Comparison of ENCODE assay signal across 15 mouse cellular contexts in the genomic region with DNA sequence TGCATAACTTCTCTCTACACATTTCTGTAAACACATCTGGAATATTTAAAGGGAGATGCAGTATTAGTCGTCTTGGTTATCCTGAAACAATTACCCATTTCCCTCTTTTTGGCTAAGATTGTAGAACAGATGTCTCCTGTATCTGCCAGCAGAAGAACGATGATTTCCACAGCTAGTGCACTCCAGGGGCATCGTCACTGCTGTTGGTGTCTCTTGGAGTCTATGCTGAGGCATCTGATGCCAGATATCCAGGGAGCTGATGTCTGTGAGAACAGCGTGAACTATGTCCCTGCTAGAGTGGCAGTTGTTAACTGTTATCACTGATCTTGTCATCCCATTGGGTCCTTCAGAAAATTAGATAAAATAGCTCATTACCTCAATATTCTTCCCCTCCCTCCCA.
DNase-seq lines count a peak whose midpoint lies in the region; ATAC-seq and TF ChIP-seq lines count a peak whose summit lies in the region.
"Had no signal": no experiment of that assay in that cellular context is flagged by ENCODE, and none has a peak within 500 bp of the region (broad histone marks: within the 10 kb centered on the region; RNA-seq: fewer than 3 reads in every experiment).

No protein-coding gene starts in this region.

- no peak overlapping the region for H3K9ac ChIP-seq in hindbrain, embryonic 15.5 days
- no peak overlapping the region for H3K9ac ChIP-seq in forebrain, postnatal 0 days
- H3K9ac ChIP-seq: liver, embryonic 15.5 days; midbrain, embryonic 15.5 days; neural tube, embryonic 13.5 days had no signal

- no peak for TF ChIP-seq CTCF in brain, embryonic 14.5 days (IDR thresholded peaks at IDR 0.05; ENCODE audit: borderline replicate concordance, extremely low read depth, insufficient read depth, insufficient read length)
- TF ChIP-seq CTCF in forebrain, postnatal 0 days (IDR thresholded peaks at IDR 0.05; ENCODE audit: low read depth): no peak

- 0 out of 2 replicates have a peak, but pooled peaks have one; percentile 45 for ATAC-seq in hindbrain, embryonic 15.5 days (ENCODE audit: low FRiP score, low read depth)
- ATAC-seq in forebrain, postnatal 0 days: peak; percentile 81
- ATAC-seq in activated CD4-positive, CD25-positive, alpha-beta regulatory T cell, adult 4 months: no peak
- ATAC-seq in erythroid progenitor cell, adult 5-6 weeks (replicated peaks; ENCODE audit: low FRiP score, poor library complexity, severe bottlenecking): no peak
- ATAC-seq: midbrain, embryonic 15.5 days had no signal

- H3K27ac ChIP-seq in hindbrain, embryonic 15.5 days (replicated peaks): no peak overlapping the region
- no peak overlapping the region for H3K27ac ChIP-seq in hindbrain, embryonic 10.5 days
- no peak overlapping the region for H3K27ac ChIP-seq in forebrain, postnatal 0 days (ENCODE audit: low read depth, low read length)
- H3K27ac ChIP-seq: limb, embryonic 10.5 days; liver, embryonic 15.5 days; macrophage; midbrain, embryonic 15.5 days; neural tube, embryonic 13.5 days had no signal

- DNase-seq in hindbrain, embryonic 10.5 days (ENCODE audit: low spot score): no peak
- peak; percentile 66 for DNase-seq in brain, embryonic 14.5 days (ENCODE audit: low read depth)
- DNase-seq in forebrain, postnatal 0 days: peak; percentile 41
- peak; percentile 21 to 76 for DNase-seq in layer of hippocampus, postnatal 14 days (ENCODE audit: low spot score in 2 of 2)
- DNase-seq: embryo, embryonic 11 days; gastrocnemius, postnatal 25 days; kidney, postnatal 14 days had no signal

- no peak for TF ChIP-seq POLR2A in brain, embryonic 14.5 days (IDR thresholded peaks at IDR 0.05; ENCODE audit: borderline replicate concordance, extremely low read depth, insufficient read depth, insufficient read length, poor library complexity, severe bottlenecking)

- no peak overlapping the region for H3K4me3 ChIP-seq in hindbrain, embryonic 15.5 days
- no peak overlapping the region for H3K4me3 ChIP-seq in hindbrain, embryonic 10.5 days
- H3K4me3 ChIP-seq in forebrain, postnatal 0 days (ENCODE audit: low read depth, low read length): no peak overlapping the region
- H3K4me3 ChIP-seq: limb, embryonic 10.5 days; liver, embryonic 15.5 days; midbrain, embryonic 15.5 days; neural tube, embryonic 13.5 days had no signal

- no peak overlapping the region for H3K4me2 ChIP-seq in hindbrain, embryonic 15.5 days
- no peak overlapping the region for H3K4me2 ChIP-seq in forebrain, postnatal 0 days (ENCODE audit: low read depth)
- H3K4me2 ChIP-seq: liver, embryonic 15.5 days; midbrain, embryonic 15.5 days; neural tube, embryonic 13.5 days had no signal

- no peaks in the 10 kb centered on the region for H3K9me3 ChIP-seq in hindbrain, embryonic 15.5 days
- H3K9me3 ChIP-seq in hindbrain, embryonic 10.5 days: no peaks in the 10 kb centered on the region
- no peaks in the 10 kb centered on the region for H3K9me3 ChIP-seq in forebrain, postnatal 0 days (ENCODE audit: low read length)
- H3K9me3 ChIP-seq: limb, embryonic 10.5 days; liver, embryonic 15.5 days; midbrain, embryonic 15.5 days; neural tube, embryonic 13.5 days had no signal

- H3K27me3 ChIP-seq in hindbrain, embryonic 15.5 days: no peaks in the 10 kb centered on the region
- H3K27me3 ChIP-seq in hindbrain, embryonic 10.5 days (ENCODE audit: insufficient read depth, poor library complexity, severe bottlenecking): no peaks in the 10 kb centered on the region
- H3K27me3 ChIP-seq in forebrain, postnatal 0 days (ENCODE audit: insufficient read depth, low read length): no peaks in the 10 kb centered on the region
- H3K27me3 ChIP-seq: liver, embryonic 15.5 days; midbrain, embryonic 15.5 days; neural tube, embryonic 13.5 days had no signal

- H3K4me1 ChIP-seq in hindbrain, embryonic 15.5 days (replicated peaks): no peaks in the 10 kb centered on the region
- H3K4me1 ChIP-seq in hindbrain, embryonic 10.5 days (replicated peaks): no peaks in the 10 kb centered on the region
- H3K4me1 ChIP-seq in forebrain, postnatal 0 days (ENCODE audit: insufficient read depth): no peaks in the 10 kb centered on the region
- H3K4me1 ChIP-seq: limb, embryonic 10.5 days; liver, embryonic 15.5 days; midbrain, embryonic 15.5 days; neural tube, embryonic 13.5 days had no signal

- WGBS in hindbrain, embryonic 15.5 days: 59% methylated on average over 4 of the region's 4 CpGs
- WGBS in hindbrain, embryonic 10.5 days: 83% methylated on average over 4 of the region's 4 CpGs
- WGBS in forebrain, postnatal 0 days: 54% methylated on average over 4 of the region's 4 CpGs

- no peaks in the 10 kb centered on the region for H3K36me3 ChIP-seq in hindbrain, embryonic 15.5 days
- H3K36me3 ChIP-seq in hindbrain, embryonic 10.5 days: no peaks in the 10 kb centered on the region
- H3K36me3 ChIP-seq in forebrain, postnatal 0 days (ENCODE audit: insufficient read depth): no peaks in the 10 kb centered on the region
- H3K36me3 ChIP-seq: limb, embryonic 10.5 days; liver, embryonic 15.5 days; midbrain, embryonic 15.5 days; neural tube, embryonic 13.5 days had no signal

Comparison
In these comparisons a context has a peak if more than half of its experiments do, and no peak if none do; other contexts are left out.
1. ATAC-seq: peak in hindbrain, embryonic 15.5 days (single experiment) and forebrain, postnatal 0 days (single experiment); none in activated CD4-positive, CD25-positive, alpha-beta regulatory T cell, adult 4 months (single experiment) and erythroid progenitor cell, adult 5-6 weeks (single experiment).